Mouse (Mus musculus) G1E (cell line): ENCODE measurements around the gene Adcy6.

ENCODE experiments used
- CTCF ChIP-seq: IDR thresholded peaks from 2 replicates; pipeline ENCODE4 v1.5.1; 2012; ENCODE audit warnings: low read depth, low read length, inconsistent platforms, mixed read lengths
- GATA2 ChIP-seq: IDR thresholded peaks from 2 replicates; pipeline ENCODE4 v1.6.1; 2012; ENCODE audit warnings: low read depth, low read length, inconsistent platforms, borderline replicate concordance
- POLR2AphosphoS5 ChIP-seq: IDR thresholded peaks from 2 replicates; pipeline ENCODE4 v1.6.1; 2012; ENCODE audit warnings: low read depth, low read length, inconsistent platforms; ENCODE audit not compliant: insufficient replicate concordance
- TAL1 ChIP-seq: conservative IDR thresholded peaks from 2 replicates; pipeline ENCODE4 v1.6.1; 2012; ENCODE audit warnings: low read depth, low read length, inconsistent platforms, mixed read lengths

- TF ChIP-seq CTCF (no peak), TAL1 (no peak), POLR2AphosphoS5 (no peak), GATA2 (no peak)
Measured at GRCm38 (mm10) chr15:98585421-98585820, 24.5 kb downstream of the Adcy6 start.
